Mouse (Mus musculus) c-Kit-positive CD71-negative TER-119-negative erythroid progenitor cells, embryonic 14.5 days (primary cell): ENCODE results near the gene Eif3l.
A peak's percentile ranks its signal among the peaks of the same experiment; 100 is the strongest.

Experiments
- DNase-seq: peaks from one replicate; pipeline ENCODE4 v3.0.0-alpha.2; 2013; ENCODE audit warnings: low read depth

The Eif3l gene

GRCm38 (mm10) chr15:79124331-79124875 is 49.4 kb downstream of the Eif3l start:
- DNase-seq, result no peak

- DNase-seq, result peak; percentile 56
Measured at GRCm38 (mm10) chr15:79126217-79126932, 51.4 kb downstream of the Eif3l start.

GRCm38 (mm10) chr15:79127101-79127500 is 52.1 kb downstream of the Eif3l start:
- DNase-seq, result no peak

- no peak for DNase-seq
Measured at GRCm38 (mm10) chr15:79128208-79128607, 53.2 kb downstream of the Eif3l start.

GRCm38 (mm10) chr15:79129311-79129710 is 54.3 kb downstream of the Eif3l start:
- no peak for DNase-seq

- no peak for DNase-seq
Measured at GRCm38 (mm10) chr15:79130782-79131181, 55.8 kb downstream of the Eif3l start.

GRCm38 (mm10) chr15:79131442-79131841 is 56.5 kb downstream of the Eif3l start:
- DNase-seq, result no peak

- no peak for DNase-seq
Measured at GRCm38 (mm10) chr15:79133191-79133661, 58.2 kb downstream of the Eif3l start.

GRCm38 (mm10) chr15:79134496-79135270 is 59.7 kb downstream of the Eif3l start:
- no peak for DNase-seq

GRCm38 (mm10) chr15:79135332-79135731 is 60.4 kb downstream of the Eif3l start:
- DNase-seq, result no peak

GRCm38 (mm10) chr15:79135783-79136575 is 61.0 kb downstream of the Eif3l start:
- no peak for DNase-seq

- no peak for DNase-seq
Measured at GRCm38 (mm10) chr15:79139640-79140039, 64.7 kb downstream of the Eif3l start.

- peak; percentile 95 for DNase-seq
Measured at GRCm38 (mm10) chr15:79140866-79141565, 66.0 kb downstream of the Eif3l start, which contains the start of the genes Polr2f and 1700088E04Rik. Gene Polr2f (plus strand): TSS chr15:79141009. Gene 1700088E04Rik (minus strand): TSS chr15:79141253.

GRCm38 (mm10) chr15:79141566-79141917 is 66.6 kb downstream of the Eif3l start:
- DNase-seq, result no peak

GRCm38 (mm10) chr15:79143316-79143715 is 68.3 kb downstream of the Eif3l start:
- DNase-seq, result no peak
